Mouse (Mus musculus) G1E (cell line): ENCODE results near the gene 9330182L06Rik.

Experiments used
- CTCF ChIP-seq: IDR thresholded peaks from 2 replicates; pipeline ENCODE4 v1.5.1; 2012; ENCODE audit warnings: low read depth, low read length, inconsistent platforms, mixed read lengths
- GATA1 ChIP-seq: IDR thresholded peaks from 2 replicates; pipeline ENCODE4 v1.6.1; 2012; ENCODE audit warnings: borderline replicate concordance, low read length, inconsistent platforms, mixed read lengths
- GATA2 ChIP-seq: IDR thresholded peaks from 2 replicates; pipeline ENCODE4 v1.6.1; 2012; ENCODE audit warnings: low read depth, low read length, inconsistent platforms, borderline replicate concordance
- TAL1 ChIP-seq: conservative IDR thresholded peaks from 2 replicates; pipeline ENCODE4 v1.6.1; 2012; ENCODE audit warnings: low read depth, low read length, inconsistent platforms, mixed read lengths

GRCm38 (mm10) chr5:9354257-9354656 is 88.3 kb downstream of the 9330182L06Rik start:
- TF ChIP-seq GATA1 (no peak), CTCF (no peak), TAL1 (no peak), GATA2 (no peak)
